Mouse (Mus musculus) small intestine, adult 2 months (tissue): ENCODE measurements around the gene Spata32.

ENCODE experiments used
- CTCF ChIP-seq: fragments of 200-500 bp; IDR thresholded peaks from 2 replicates; pipeline ENCODE4 v1.5.1; 2012; ENCODE audit warnings: low read depth, mild to moderate bottlenecking, control low read depth, inconsistent platforms, low read length, moderate library complexity, mixed read lengths; ENCODE audit not compliant: insufficient replicate concordance, insufficient read length; ENCODE audit errors: extremely low read depth
- POLR2A ChIP-seq: fragments of 200-500 bp; IDR thresholded peaks from 2 replicates; pipeline ENCODE4 v1.6.1; 2012; ENCODE audit warnings: low read depth, mild to moderate bottlenecking, control low read depth, inconsistent platforms, low read length, moderate library complexity

GRCm38 (mm10) chr11:103219995-103220394, 1.8 kb upstream of the Spata32 start:
- TF ChIP-seq POLR2A (no peak), CTCF (no peak)
